ENCODE assay signal across 13 mouse cellular contexts in genomic region chr6:17278366-17278765, GRCm38 (mm10). TPM values are rescaled to one million over a fixed set of nuclear protein-coding genes. Genes with fewer than 3 reads are reported as not detected.
"Had no signal": no experiment of that assay in that cellular context is flagged by ENCODE, and none has a peak within 500 bp of the region (broad histone marks: within the 10 kb centered on the region; RNA-seq: fewer than 3 reads in every experiment).

No protein-coding gene starts in this region.

- DNase-seq: kidney, adult 8-10 months; kidney, postnatal 25 days; layer of hippocampus, postnatal 36 days; liver, embryonic 13.5 days; lung, adult 2 months; lung, postnatal 14 days; lung, postnatal 4 days; midbrain, embryonic 14.5 days; right cerebral cortex, postnatal 25 days; thymus, adult 18-20 months; thymus, postnatal 36 days had no signal

RNA-seq across cellular contexts. Expression of gene Cav2, which starts 2.6 kb away (rescaled TPM):
- total RNA-seq: megakaryocyte-erythroid progenitor cell, adult 5-6 weeks had no signal

RNA-seq across cellular contexts. Expression of gene Cav1, which starts 27.8 kb away (rescaled TPM):
- total RNA-seq: megakaryocyte progenitor cell, adult 5-6 weeks; megakaryocyte-erythroid progenitor cell, adult 5-6 weeks had no signal
